Mouse (Mus musculus) left cerebral cortex, adult 2 months (tissue): ENCODE measurements around the gene Cyp2d40. TPM values are rescaled to one million over a fixed set of nuclear protein-coding genes. Genes with fewer than 3 reads are reported as not detected.
"Not testable (repeated sequence)": the region's sequence is repeated elsewhere in the genome, so short reads cannot be mapped to it uniquely, and the experiment has no call there.

Experiments
- DNase-seq, 2 experiments: peaks; one replicate each; pipeline ENCODE4 v3.0.0; 2021 to 2022; ENCODE audit warnings: low spot score in 2 of 2, mixed read lengths in 1 of 2; ENCODE audit errors: extremely low spot score in 1 of 2
- H3K27ac ChIP-seq: fragments of 200-600 bp; 2 replicates; pipeline ENCODE4 v1.8.1; 2022
- H3K4me3 ChIP-seq: fragments of 200-600 bp; 2 replicates; pipeline ENCODE4 v1.8.1; 2022
- CTCF ChIP-seq: fragments of 200-600 bp; IDR thresholded peaks from 2 replicates; pipeline ENCODE4 v1.8.1; 2022; ENCODE audit warnings: antibody characterized with exemption, mild to moderate bottlenecking, moderate library complexity
- intact Hi-C: fragments of 180-260 bp; cut with DNase I; formaldehyde crosslinking; loops from one replicate; pipeline ENCODE4 v1.15.1; 2025
- microRNA-seq, 2 experiments: library from miRNA; unstranded; fragments of <30 nt; microRNA quantifications; one replicate each; pipeline ENCODE4 v1.2.0; 2021
- total RNA-seq, 2 experiments: library from RNA; stranded (reverse); gene quantifications; 2 replicates each; pipeline ENCODE4 v1.2.3; 2021

Gene Cyp2d40
- total RNA-seq, 2 experiments from 2014 or later: not detected

DNA sequence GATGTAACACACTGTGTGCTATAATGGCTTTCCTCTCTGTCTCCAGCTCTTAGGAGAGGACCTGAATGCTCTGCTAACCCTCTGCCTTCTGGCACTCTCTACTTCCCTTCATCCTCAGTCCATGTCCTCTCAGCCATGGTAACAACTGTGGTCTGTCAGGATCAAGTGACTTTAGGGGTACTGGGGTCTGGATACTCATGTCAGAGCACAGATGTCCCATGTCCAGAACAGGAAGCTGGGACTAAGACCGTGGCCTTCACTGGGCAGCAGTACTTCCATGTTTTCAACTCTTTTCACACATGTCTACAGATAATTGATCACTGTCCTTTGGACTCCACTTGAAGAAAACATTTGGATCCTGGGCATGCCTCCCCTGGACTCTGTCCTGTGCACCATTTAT lies 19.8 kb upstream of the Cyp2d40 start:
- intact Hi-C loops: loop anchor here (5.0 kb wide), 1 partner anchor 91 kb away; no protein-coding TSS in a partner anchor
- no peak for DNase-seq
- no peak for TF ChIP-seq CTCF
- H3K4me3 ChIP-seq: no peak overlapping the region
- H3K27ac ChIP-seq: no peak overlapping the region

- intact Hi-C loops, H3K4me3 ChIP-seq, DNase-seq, H3K27ac ChIP-seq: not testable (repeated sequence)
Observed at GRCm38 (mm10) chr15:82777856-82778255, 13.9 kb upstream of the Cyp2d40 start.

DNA sequence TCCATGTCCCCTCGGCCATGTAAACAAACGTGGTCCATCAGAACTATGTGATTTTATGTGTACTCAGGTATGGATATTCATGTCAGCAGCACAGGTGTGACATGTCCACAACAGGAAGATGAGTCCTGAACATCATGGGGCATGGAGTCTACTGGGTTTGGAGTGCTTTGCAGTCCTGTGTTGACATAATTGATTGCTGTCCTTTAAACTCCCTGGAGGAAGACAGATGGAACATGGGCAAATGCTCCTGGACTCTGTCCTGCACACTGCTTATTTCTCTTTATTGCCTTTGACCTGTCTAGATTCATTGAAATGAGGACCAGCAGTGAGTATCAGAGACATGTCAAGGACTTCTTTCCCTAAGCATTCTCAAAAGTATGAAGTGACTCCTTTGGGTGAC lies 2.0 kb upstream of the Cyp2d40 start:
- no peak overlapping the region for H3K4me3 ChIP-seq
- TF ChIP-seq CTCF: no peak
- no peak for DNase-seq
- intact Hi-C loops: no loop called here
- H3K27ac ChIP-seq: no peak overlapping the region

DNA sequence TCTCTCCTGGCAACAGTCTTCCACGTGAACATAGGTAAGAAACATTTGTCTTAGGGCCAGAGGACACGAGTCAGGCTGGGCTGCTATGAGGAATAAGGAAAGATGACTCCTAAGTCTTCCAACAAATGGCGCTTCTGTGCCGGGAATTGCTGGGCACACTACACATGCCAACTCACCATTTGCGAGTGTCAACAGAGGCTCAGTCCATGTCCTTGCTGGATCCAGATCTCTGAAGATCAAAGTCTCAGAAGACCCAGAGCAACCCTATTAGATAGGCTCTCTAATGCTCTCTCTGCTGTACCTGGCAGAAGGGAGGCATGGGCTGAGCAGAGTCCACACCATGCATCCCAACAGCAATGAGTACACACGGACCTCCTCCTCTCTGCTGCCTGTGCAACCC lies 898 bp upstream of the Cyp2d40 start:
- no peak for DNase-seq
- no peak overlapping the region for H3K27ac ChIP-seq
- TF ChIP-seq CTCF: no peak
- H3K4me3 ChIP-seq: no peak overlapping the region
- intact Hi-C loops: no loop called here

DNA sequence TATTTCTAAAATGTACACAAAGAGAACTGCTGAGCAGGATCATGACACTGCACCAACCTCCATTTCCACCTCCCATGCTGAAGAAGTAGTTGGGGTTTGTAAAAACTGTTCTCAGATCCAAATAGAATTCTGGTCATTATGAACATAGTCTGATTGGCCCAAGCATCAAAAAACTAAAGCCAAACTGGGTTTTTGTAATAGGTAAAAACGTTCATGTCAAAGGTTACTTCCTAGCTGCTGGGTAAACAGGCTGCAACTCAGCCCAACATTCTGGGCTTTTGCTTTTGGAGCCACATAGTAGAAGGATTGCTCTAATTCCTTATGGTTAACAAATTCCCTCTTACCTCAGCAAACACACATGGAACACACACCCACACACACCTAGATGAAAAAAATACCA lies 15.8 kb downstream of the Cyp2d40 start:
- intact Hi-C loops: no loop called here
- H3K27ac ChIP-seq: no peak overlapping the region
- no peak overlapping the region for H3K4me3 ChIP-seq
- TF ChIP-seq CTCF: no peak
- DNase-seq: no peak

GRCm38 (mm10) chr15:82747516-82747915 lies 16.5 kb downstream of the Cyp2d40 start:
- intact Hi-C loops: no loop called here
- Histone ChIP-seq H3K27ac (no peak overlapping the region), H3K4me3 (no peak overlapping the region)
- TF ChIP-seq CTCF: no peak
- DNase-seq: no peak

GRCm38 (mm10) chr15:82733331-82733925 lies 30.6 kb downstream of the Cyp2d40 start:
- intact Hi-C loops, DNase-seq, H3K27ac ChIP-seq, H3K4me3 ChIP-seq: not testable (repeated sequence)

Small RNAs within 50 kb of the gene (microRNA-seq; reads per million reads assigned to microRNA genes)
- 0 reads per million in 2 experiments for gene Gm27618

Other genes starting within 250 kb of the Cyp2d40 start
- gene Cyp2d12, start 209.1 kb downstream of the Cyp2d40 start, total RNA-seq: not detected
- gene Cyp2d34, start 143.2 kb downstream of the Cyp2d40 start, total RNA-seq: not detected
- gene Cyp2d26, start 30.1 kb upstream of the Cyp2d40 start, total RNA-seq: not detected
- 100 to 1,000 TPM; 231 to 245 TPM for gene Tcf20, start 223.7 kb upstream of the Cyp2d40 start, total RNA-seq